Mouse (Mus musculus) liver, embryonic 14.5 days (tissue): Measurements from ENCODE around the gene Gtse1.

ENCODE experiments used
- CTCF ChIP-seq: IDR thresholded peaks from 2 replicates; pipeline ENCODE4 v1.5.1; 2016; ENCODE audit warnings: antibody characterized with exemption, low read depth, control low read depth
- EP300 ChIP-seq: IDR thresholded peaks from 2 replicates; pipeline ENCODE4 v1.6.1; 2016; ENCODE audit warnings: antibody characterized with exemption, low read depth

- TF ChIP-seq CTCF, result no peak
- TF ChIP-seq EP300, result no peak
Observed at GRCm38 (mm10) chr15:85902505-85902904, 43.0 kb downstream of the Gtse1 start.
